Mouse (Mus musculus): ENCODE measurements around the gene Mrps27. TPM values are rescaled to one million over a fixed set of nuclear protein-coding genes. Genes with fewer than 3 reads are reported as not detected.

The Mrps27 gene
- total and polyA plus RNA-seq, 2 experiments from 2014 or later: 54.2 to 70.8 TPM

- no peak overlapping the region for H3K4me3 ChIP-seq (ENCODE audit: low read depth, low read length)
- 54% methylated on average over 7 of the region's 7 CpGs for WGBS
- no peaks in the 10 kb centered on the region for H3K9me3 ChIP-seq (replicated peaks; ENCODE audit: control insufficient read depth, low read length)
- H3K27ac ChIP-seq (ENCODE audit: low read depth): no peak overlapping the region
- TF ChIP-seq CTCF (IDR thresholded peaks at IDR 0.05; ENCODE audit: low read depth) (no peak), EP300 (IDR thresholded peaks at IDR 0.05; ENCODE audit: low read depth) (no peak)
- no peak overlapping the region for H3K9ac ChIP-seq (replicated peaks; ENCODE audit: low read depth, low read length)
- no peaks in the 10 kb centered on the region for H3K36me3 ChIP-seq (replicated peaks; ENCODE audit: control insufficient read depth, insufficient read depth, low read length)
- no peaks in the 10 kb centered on the region for H3K27me3 ChIP-seq (ENCODE audit: control insufficient read depth, insufficient read depth, low read length)
- H3K4me1 ChIP-seq (ENCODE audit: control insufficient read depth, insufficient read depth): peaks cover 12% of the 10 kb centered on the region
- ATAC-seq (ENCODE audit: insufficient read depth, low read depth): no peak
- H3K4me2 ChIP-seq (ENCODE audit: low read depth, low read length): no peak overlapping the region
- no peak for DNase-seq (ENCODE audit: low spot score)
Measured at GRCm38 (mm10) chr13:99454977-99455376, 110.4 kb downstream of the Mrps27 start.

GRCm38 (mm10) chr13:99458658-99459386 is 114.2 kb downstream of the Mrps27 start:
- Histone ChIP-seq H3K4me2 (ENCODE audit: low read depth, low read length) (no peak overlapping the region), H3K36me3 (replicated peaks; ENCODE audit: control insufficient read depth, insufficient read depth, low read length) (0 out of 2 replicates have a peak, but pooled peaks cover 3% of the 10 kb centered on the region), H3K9me3 (replicated peaks; ENCODE audit: control insufficient read depth, low read length) (no peaks in the 10 kb centered on the region), H3K27me3 (ENCODE audit: control insufficient read depth, insufficient read depth, low read length) (no peaks in the 10 kb centered on the region), H3K9ac (replicated peaks; ENCODE audit: low read depth, low read length) (no peak overlapping the region), H3K4me3 (ENCODE audit: low read depth, low read length) (no peak overlapping the region), H3K4me1 (ENCODE audit: control insufficient read depth, insufficient read depth) (peaks cover 12% of the 10 kb centered on the region), H3K27ac (ENCODE audit: low read depth) (no peak overlapping the region)
- 71% methylated on average over 12 of the region's 12 CpGs for WGBS
- TF ChIP-seq EP300 (IDR thresholded peaks at IDR 0.05; ENCODE audit: low read depth): no peak
- TF ChIP-seq CTCF (IDR thresholded peaks at IDR 0.05; ENCODE audit: low read depth): no peak
- no peak for ATAC-seq (ENCODE audit: insufficient read depth, low read depth)
- no peak for DNase-seq (ENCODE audit: low spot score)

GRCm38 (mm10) chr13:99459612-99460011 is 115.0 kb downstream of the Mrps27 start:
- H3K4me1 ChIP-seq (ENCODE audit: control insufficient read depth, insufficient read depth): peaks cover 12% of the 10 kb centered on the region
- ATAC-seq (ENCODE audit: insufficient read depth, low read depth) (no peak), DNase-seq (ENCODE audit: low spot score) (no peak)
- H3K4me3 ChIP-seq (ENCODE audit: low read depth, low read length): no peak overlapping the region
- no peak overlapping the region for H3K27ac ChIP-seq (ENCODE audit: low read depth)
- no peak overlapping the region for H3K9ac ChIP-seq (replicated peaks; ENCODE audit: low read depth, low read length)
- H3K4me2 ChIP-seq (ENCODE audit: low read depth, low read length): no peak overlapping the region
- H3K36me3 ChIP-seq (replicated peaks; ENCODE audit: control insufficient read depth, insufficient read depth, low read length): 0 out of 2 replicates have a peak, but pooled peaks cover 3% of the 10 kb centered on the region
- 38% methylated on average over 4 of the region's 4 CpGs for WGBS
- no peaks in the 10 kb centered on the region for H3K9me3 ChIP-seq (replicated peaks; ENCODE audit: control insufficient read depth, low read length)
- TF ChIP-seq EP300 (IDR thresholded peaks at IDR 0.05; ENCODE audit: low read depth): no peak
- TF ChIP-seq CTCF (IDR thresholded peaks at IDR 0.05; ENCODE audit: low read depth): no peak
- H3K27me3 ChIP-seq (ENCODE audit: control insufficient read depth, insufficient read depth, low read length): no peaks in the 10 kb centered on the region

- no peak overlapping the region for H3K4me2 ChIP-seq (ENCODE audit: low read depth, low read length)
- no peak for TF ChIP-seq EP300 (IDR thresholded peaks at IDR 0.05; ENCODE audit: low read depth)
- TF ChIP-seq CTCF (IDR thresholded peaks at IDR 0.05; ENCODE audit: low read depth): no peak
- DNase-seq (ENCODE audit: low spot score) (no peak), ATAC-seq (ENCODE audit: insufficient read depth, low read depth) (no peak)
- H3K4me1 ChIP-seq (ENCODE audit: control insufficient read depth, insufficient read depth): peaks cover 3% of the 10 kb centered on the region; the same call in 1 of the 2 replicates
- 92% methylated on average over 4 of the region's 4 CpGs for WGBS
- H3K4me3 ChIP-seq (ENCODE audit: low read depth, low read length): no peak overlapping the region
- H3K27ac ChIP-seq (ENCODE audit: low read depth): no peak overlapping the region
- no peak overlapping the region for H3K9ac ChIP-seq (replicated peaks; ENCODE audit: low read depth, low read length)
- no peaks in the 10 kb centered on the region for H3K27me3 ChIP-seq (ENCODE audit: control insufficient read depth, insufficient read depth, low read length)
- 0 out of 2 replicates have a peak, but pooled peaks cover 3% of the 10 kb centered on the region for H3K36me3 ChIP-seq (replicated peaks; ENCODE audit: control insufficient read depth, insufficient read depth, low read length)
- no peaks in the 10 kb centered on the region for H3K9me3 ChIP-seq (replicated peaks; ENCODE audit: control insufficient read depth, low read length)
Measured at GRCm38 (mm10) chr13:99461886-99462285, 117.3 kb downstream of the Mrps27 start.

- H3K9me3 ChIP-seq (replicated peaks; ENCODE audit: control insufficient read depth, low read length): no peaks in the 10 kb centered on the region
- 76% methylated on average over 4 of the region's 4 CpGs for WGBS
- DNase-seq (ENCODE audit: low spot score): no peak
- no peak overlapping the region for H3K27ac ChIP-seq (ENCODE audit: low read depth)
- no peak overlapping the region for H3K9ac ChIP-seq (replicated peaks; ENCODE audit: low read depth, low read length)
- peaks cover 3% of the 10 kb centered on the region; the same call in 1 of the 2 replicates for H3K4me1 ChIP-seq (ENCODE audit: control insufficient read depth, insufficient read depth)
- ATAC-seq (ENCODE audit: insufficient read depth, low read depth): no peak
- no peaks in the 10 kb centered on the region for H3K27me3 ChIP-seq (ENCODE audit: control insufficient read depth, insufficient read depth, low read length)
- H3K4me3 ChIP-seq (ENCODE audit: low read depth, low read length): no peak overlapping the region
- H3K36me3 ChIP-seq (replicated peaks; ENCODE audit: control insufficient read depth, insufficient read depth, low read length): 0 out of 2 replicates have a peak, but pooled peaks cover 3% of the 10 kb centered on the region
- H3K4me2 ChIP-seq (ENCODE audit: low read depth, low read length): no peak overlapping the region
- TF ChIP-seq EP300 (IDR thresholded peaks at IDR 0.05; ENCODE audit: low read depth) (no peak), CTCF (IDR thresholded peaks at IDR 0.05; ENCODE audit: low read depth) (no peak)
Measured at GRCm38 (mm10) chr13:99464551-99464950, 120.0 kb downstream of the Mrps27 start.

Other genes starting within 250 kb of the Mrps27 start
- 4.5 and 5.6 TPM in 2 replicates for gene Zfp366, start 160.0 kb upstream of the Mrps27 start, total RNA-seq (2014; rRNA removed; ENCODE audit: low replicate concordance)
- 0.82 TPM in 2 replicates for gene Zfp366, start 160.0 kb upstream of the Mrps27 start, polyA plus RNA-seq (2015; fragmentation: Nextera tagmentation; extraction: Ambion mirVana)
- gene Ptcd2, start 81 bp upstream of the Mrps27 start, total RNA-seq (2014; rRNA removed; ENCODE audit: low replicate concordance): 51.4 and 69.7 TPM in 2 replicates
- 80.8 and 88.8 TPM in 2 replicates for gene Ptcd2, start 81 bp upstream of the Mrps27 start, polyA plus RNA-seq (2015; fragmentation: Nextera tagmentation; extraction: Ambion mirVana)
- 23.2 and 34.1 TPM in 2 replicates for gene Map1b, start 171.8 kb downstream of the Mrps27 start, total RNA-seq (2014; rRNA removed; ENCODE audit: low replicate concordance)
- 43.6 and 54.0 TPM in 2 replicates for gene Map1b, start 171.8 kb downstream of the Mrps27 start, polyA plus RNA-seq (2015; fragmentation: Nextera tagmentation; extraction: Ambion mirVana)

Measured in heart, postnatal 0 days (tissue).